Mouse (Mus musculus): Measurements from ENCODE around the gene Mrgbp. TPM values are rescaled to one million over a fixed set of nuclear protein-coding genes. Genes with fewer than 3 reads are reported as not detected.

Mrgbp gene
- total RNA-seq, 2 experiments from 2014 or later = 39.7 to 43.3 TPM

DNA sequence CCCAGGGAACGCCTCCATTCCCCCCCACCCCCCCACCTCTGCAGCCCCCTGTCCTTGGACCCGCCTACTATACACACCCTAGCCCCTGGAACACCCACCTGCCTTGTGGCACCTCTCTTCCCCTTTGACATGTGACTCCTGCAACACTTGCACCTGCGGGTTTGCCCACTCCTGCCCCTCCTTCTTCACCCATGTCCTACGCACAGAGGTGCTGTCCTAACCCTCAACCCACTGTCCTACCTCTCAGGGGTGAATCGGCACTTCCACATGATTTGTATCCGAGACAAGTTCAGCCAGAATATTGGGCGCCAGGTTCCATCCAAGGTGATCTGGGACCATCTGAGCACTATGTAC, 2.0 kb downstream of the Mrgbp start:
- ATAC-seq (replicated peaks; ENCODE audit: low FRiP score, low TSS enrichment, poor library complexity, severe bottlenecking) = peak; percentile 14; the same call in 1 of the 2 replicates

DNA sequence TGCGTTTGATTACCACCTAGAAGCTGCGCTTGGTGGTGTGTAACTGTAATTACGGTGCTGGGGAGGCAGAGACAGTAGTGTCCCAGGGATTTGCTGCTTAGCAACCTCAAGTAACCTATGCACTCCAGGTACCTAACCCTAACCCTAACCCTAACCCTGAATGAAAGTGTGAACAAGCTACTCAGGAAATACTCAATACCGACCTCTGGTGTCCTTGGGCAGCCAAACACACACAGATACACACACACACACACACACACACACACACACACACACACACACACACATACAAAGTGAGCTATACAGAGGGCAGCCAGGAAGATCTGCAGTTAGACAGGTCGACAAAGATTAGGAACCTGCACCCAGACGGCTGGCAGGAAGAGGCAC, 7.6 kb downstream of the Mrgbp start:
- ATAC-seq (replicated peaks; ENCODE audit: low FRiP score, low TSS enrichment, poor library complexity, severe bottlenecking) = peak; percentile 34

- ATAC-seq (replicated peaks; ENCODE audit: low FRiP score, low TSS enrichment, poor library complexity, severe bottlenecking) = peak; percentile 82
Observed at GRCm38 (mm10) chr2:180589123-180589831, 8.2 kb downstream of the Mrgbp start, which contains the start of gene Ogfr. Ogfr (plus strand) TSS chr2:180589245.

GRCm38 (mm10) chr2:180597490-180597889, 16.4 kb downstream of the Mrgbp start, which contains the start of gene Col9a3:
Col9a3 (plus strand) TSS chr2:180597790.
- no peak for ATAC-seq (replicated peaks; ENCODE audit: low FRiP score, low TSS enrichment, poor library complexity, severe bottlenecking)

DNA sequence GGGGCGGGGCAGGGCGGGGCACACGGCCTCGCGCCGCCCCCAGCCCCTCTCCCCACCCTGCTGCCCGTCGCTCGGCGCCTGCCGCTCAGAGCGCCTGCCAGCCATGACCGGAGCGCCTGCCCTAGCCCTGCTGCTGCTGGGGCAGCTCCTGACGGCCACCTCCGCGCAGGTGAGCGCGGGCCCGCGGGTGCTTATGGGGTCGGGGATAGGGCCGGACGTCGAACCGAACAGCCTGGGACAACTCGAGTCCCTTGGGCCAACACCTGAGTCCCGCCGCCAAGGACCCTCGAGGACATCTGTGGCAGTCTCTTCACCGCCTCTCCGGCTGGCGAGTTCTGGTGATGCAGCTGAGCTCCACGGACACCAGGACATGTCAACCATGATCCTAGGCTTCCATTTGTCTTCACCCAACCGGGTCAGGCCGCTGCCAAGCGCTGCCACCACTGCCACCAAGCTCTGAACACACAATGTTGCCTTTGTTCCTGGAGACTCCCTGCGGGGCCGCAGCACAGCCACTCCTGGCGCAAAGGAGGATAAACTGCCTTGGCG, 17.1 kb downstream of the Mrgbp start:
- no peak for ATAC-seq (replicated peaks; ENCODE audit: low FRiP score, low TSS enrichment, poor library complexity, severe bottlenecking)

DNA sequence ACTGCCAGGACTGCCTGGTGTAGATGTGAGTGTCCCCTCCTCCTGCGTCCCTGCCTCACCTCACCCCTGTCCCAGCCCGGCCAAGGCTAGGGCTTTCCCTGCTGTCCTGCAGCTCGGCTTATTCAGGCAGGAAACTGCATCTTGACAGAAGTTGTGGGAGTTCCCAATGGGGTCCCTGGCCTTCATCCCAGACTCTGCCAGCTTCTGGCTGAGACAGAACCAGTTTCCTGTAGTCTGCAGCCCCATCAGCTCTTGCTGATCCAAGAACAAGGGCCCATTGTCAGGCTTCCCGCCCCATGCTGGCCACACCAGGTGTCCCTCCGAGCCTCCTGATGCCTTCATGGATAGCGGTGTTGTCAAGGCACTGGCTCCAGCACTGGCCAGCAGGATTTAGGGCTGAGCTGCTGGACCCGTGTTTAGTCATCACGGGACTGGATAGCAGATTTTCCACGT, 19.5 kb downstream of the Mrgbp start:
- ATAC-seq (replicated peaks; ENCODE audit: low FRiP score, low TSS enrichment, poor library complexity, severe bottlenecking) = no peak

GRCm38 (mm10) chr2:180604781-180605180, 23.7 kb downstream of the Mrgbp start:
- peak; percentile 28 for ATAC-seq (replicated peaks; ENCODE audit: low FRiP score, low TSS enrichment, poor library complexity, severe bottlenecking)

DNA sequence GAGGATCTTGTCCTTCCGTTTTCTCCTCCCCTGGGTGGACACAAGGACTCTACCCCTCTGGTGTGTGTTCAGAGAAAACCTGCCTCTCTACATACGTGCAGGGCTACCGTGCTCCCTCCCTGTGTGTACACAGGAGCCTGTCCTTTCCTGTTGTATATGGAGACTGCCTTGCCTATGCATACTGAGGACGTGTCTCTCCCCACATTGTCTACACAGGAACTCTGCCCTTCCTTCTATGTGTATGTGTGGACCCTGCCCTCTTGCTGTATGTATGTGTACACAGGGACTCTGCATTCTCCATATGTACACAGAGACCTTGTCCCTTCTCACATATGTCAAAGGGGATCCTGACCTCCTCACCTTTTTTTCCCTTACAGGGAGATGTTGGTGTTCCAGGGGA, 29.2 kb downstream of the Mrgbp start:
- ATAC-seq (replicated peaks; ENCODE audit: low FRiP score, low TSS enrichment, poor library complexity, severe bottlenecking) = no peak

GRCm38 (mm10) chr2:180611882-180612281, 30.8 kb downstream of the Mrgbp start:
- ATAC-seq (replicated peaks; ENCODE audit: low FRiP score, low TSS enrichment, poor library complexity, severe bottlenecking) = no peak

Other genes starting within 250 kb of the Mrgbp start
- gene Gata5, start 246.6 kb upstream of the Mrgbp start, total RNA-seq (2014; fragmentation: Nextera tagmentation) = not detected in 2 replicates
- gene Gata5, start 246.6 kb upstream of the Mrgbp start, total RNA-seq (2017) = not detected in 2 replicates
- gene Slco4a1, start 125.1 kb upstream of the Mrgbp start, total RNA-seq (2014; fragmentation: Nextera tagmentation) = 2.2 TPM in 1 of 2 replicates, not detected in the other
- 0.80 and 1.5 TPM in 2 replicates for gene Slco4a1, start 125.1 kb upstream of the Mrgbp start, total RNA-seq (2017)
- not detected in 2 replicates for gene Ntsr1, start 81.3 kb upstream of the Mrgbp start, total RNA-seq (2014; fragmentation: Nextera tagmentation)
- not detected in 2 replicates for gene Ntsr1, start 81.3 kb upstream of the Mrgbp start, total RNA-seq (2017)
- gene Ogfr, start 7.9 kb downstream of the Mrgbp start, total RNA-seq (2014; fragmentation: Nextera tagmentation) = 24.8 and 37.6 TPM in 2 replicates
- gene Ogfr, start 7.9 kb downstream of the Mrgbp start, total RNA-seq (2017) = 32.0 and 42.5 TPM in 2 replicates
- 1.5 and 1.7 TPM in 2 replicates for gene Col9a3, start 16.5 kb downstream of the Mrgbp start, total RNA-seq (2014; fragmentation: Nextera tagmentation)
- 2.1 TPM in 1 of 2 replicates, not detected in the other for gene Col9a3, start 16.5 kb downstream of the Mrgbp start, total RNA-seq (2017)
- gene Tcfl5, start 61.4 kb downstream of the Mrgbp start, total RNA-seq (2014; fragmentation: Nextera tagmentation) = not detected in 2 replicates
- gene Tcfl5, start 61.4 kb downstream of the Mrgbp start, total RNA-seq (2017) = 0.15 TPM in 1 of 2 replicates, not detected in the other
- gene Dido1, start 128.7 kb downstream of the Mrgbp start, total RNA-seq (2014; fragmentation: Nextera tagmentation) = 52.3 and 60.6 TPM in 2 replicates
- gene Dido1, start 128.7 kb downstream of the Mrgbp start, total RNA-seq (2017) = 43.0 and 54.0 TPM in 2 replicates
- 88.4 and 102 TPM in 2 replicates for gene Gid8, start 128.8 kb downstream of the Mrgbp start, total RNA-seq (2014; fragmentation: Nextera tagmentation)
- 124 and 144 TPM in 2 replicates for gene Gid8, start 128.8 kb downstream of the Mrgbp start, total RNA-seq (2017)
- gene Slc17a9, start 144.0 kb downstream of the Mrgbp start, total RNA-seq (2014; fragmentation: Nextera tagmentation) = 15.2 and 16.4 TPM in 2 replicates
- gene Slc17a9, start 144.0 kb downstream of the Mrgbp start, total RNA-seq (2017) = 2.8 and 5.0 TPM in 2 replicates
- gene Bhlhe23, start 195.6 kb downstream of the Mrgbp start, total RNA-seq (2014; fragmentation: Nextera tagmentation) = not detected in 2 replicates
- gene Bhlhe23, start 195.6 kb downstream of the Mrgbp start, total RNA-seq (2017) = not detected in 2 replicates